Mouse (Mus musculus) cortical plate, adult 2 months (tissue): ENCODE data around the gene Myo1a.

Experiments
- CTCF ChIP-seq: fragments of 200-500 bp; IDR thresholded peaks from 2 replicates; pipeline ENCODE4 v1.5.1; 2011; ENCODE audit warnings: mild to moderate bottlenecking, control low read depth, low read length; ENCODE audit not compliant: insufficient read depth; ENCODE audit errors: extremely low read depth
- POLR2A ChIP-seq: fragments of 200-500 bp; IDR thresholded peaks from 2 replicates; pipeline ENCODE4 v1.6.1; 2011; ENCODE audit warnings: mild to moderate bottlenecking, low read length, control low read depth; ENCODE audit not compliant: insufficient read depth; ENCODE audit errors: extremely low read depth

- TF ChIP-seq POLR2A: no peak
- TF ChIP-seq CTCF: no peak
Observed at GRCm38 (mm10) chr10:127730285-127730932, 25.4 kb downstream of the Myo1a start.
